Mouse (Mus musculus) left cerebral cortex, postnatal 25 days (tissue): ENCODE results near the gene Lsr. TPM values are rescaled to one million over a fixed set of nuclear protein-coding genes. Genes with fewer than 3 reads are reported as not detected.
"Not testable (repeated sequence)": the region's sequence is repeated elsewhere in the genome, so short reads cannot be mapped to it uniquely, and the experiment has no call there.

Experiments used
- DNase-seq, 2 experiments: peaks; one replicate each; pipeline ENCODE4 v3.0.0; 2022; ENCODE audit warnings: low spot score in 2 of 2, mixed read lengths in 1 of 2
- intact Hi-C: fragments of 180-260 bp; cut with DNase I; formaldehyde crosslinking; loops from one replicate; pipeline ENCODE4 v1.15.1; 2025
- total RNA-seq, 2 experiments: library from RNA; stranded (reverse); gene quantifications; 2 replicates each; pipeline ENCODE4 v1.2.3; 2021

The Lsr gene
- total RNA-seq, 2 experiments from 2014 or later: 8.8 to 9.9 TPM

GRCm38 (mm10) chr7:30966657-30967056, 6.6 kb downstream of the Lsr start:
- DNase-seq: no peak
- intact Hi-C loops: no loop called here

- no peak for DNase-seq
- intact Hi-C loops: no loop called here
Measured at GRCm38 (mm10) chr7:30965677-30966076, 7.6 kb downstream of the Lsr start.

- intact Hi-C loops: no loop called here
Measured at GRCm38 (mm10) chr7:30964366-30964765, 8.9 kb downstream of the Lsr start.

GRCm38 (mm10) chr7:30962862-30963261, 10.4 kb downstream of the Lsr start:
- no peak for DNase-seq
- intact Hi-C loops: no loop called here

More at GRCm38 (mm10) chr7:30964366-30964765, 8.9 kb downstream of the Lsr start:
- no peak for DNase-seq

GRCm38 (mm10) chr7:30959786-30960349, 13.4 kb downstream of the Lsr start:
- intact Hi-C loops: loop anchor here (5.0 kb wide), 1 partner anchor 137 kb away; no protein-coding TSS in a partner anchor
- no peak for DNase-seq

- no peak for DNase-seq
- intact Hi-C loops: loop anchor here (5.0 kb wide), 1 partner anchor 138 kb away; no protein-coding TSS in a partner anchor
Measured at GRCm38 (mm10) chr7:30958866-30959487, 14.3 kb downstream of the Lsr start.

- intact Hi-C loops: loop anchor here (5.0 kb wide), 1 partner anchor 139 kb away; no protein-coding TSS in a partner anchor
- DNase-seq: no peak
Measured at GRCm38 (mm10) chr7:30958109-30958865, 15.0 kb downstream of the Lsr start.

GRCm38 (mm10) chr7:30957367-30957783, 15.9 kb downstream of the Lsr start:
- intact Hi-C loops: loop anchor here (1.0 to 5.0 kb wide), 3 partner anchors 59 to 140 kb away; no protein-coding TSS in a partner anchor
- DNase-seq: peak; percentile 92

GRCm38 (mm10) chr7:30956756-30957366, 16.4 kb downstream of the Lsr start, which contains the start of gene Usf2:
Gene Usf2, minus strand, starts transcription at chr7:30956803.
- intact Hi-C loops: loop anchor here (1.0 to 5.0 kb wide), 4 partner anchors 60 to 368 kb away; no protein-coding TSS in a partner anchor
- DNase-seq: peak; percentile 83 to 84

GRCm38 (mm10) chr7:30956357-30956751, 16.9 kb downstream of the Lsr start:
- no peak for DNase-seq
- intact Hi-C loops: loop anchor here (1.0 to 5.0 kb wide), 3 partner anchors 60 to 367 kb away; no protein-coding TSS in a partner anchor

- DNase-seq: peak; percentile 69 to 79
- intact Hi-C loops: loop anchor here (1.0 to 5.0 kb wide), 3 partner anchors 61 to 366 kb away; no protein-coding TSS in a partner anchor
Measured at GRCm38 (mm10) chr7:30955584-30956356, 17.5 kb downstream of the Lsr start.

- intact Hi-C loops: loop anchor here (5.0 kb wide), 2 partner anchors 83 to 142 kb away; no protein-coding TSS in a partner anchor
- DNase-seq: no peak
Measured at GRCm38 (mm10) chr7:30954971-30955520, 18.2 kb downstream of the Lsr start.

- no peak for DNase-seq
- intact Hi-C loops: loop anchor here (5.0 kb wide), 1 partner anchor 82 kb away; no protein-coding TSS in a partner anchor
Measured at GRCm38 (mm10) chr7:30954036-30954435, 19.2 kb downstream of the Lsr start.

GRCm38 (mm10) chr7:30953459-30953858, 19.8 kb downstream of the Lsr start:
- DNase-seq: peak in 1 of 2 experiments; percentile 38
- intact Hi-C loops: loop anchor here (5.0 kb wide), 1 partner anchor 81 kb away; no protein-coding TSS in a partner anchor

GRCm38 (mm10) chr7:30952441-30953265, 20.6 kb downstream of the Lsr start:
- intact Hi-C loops: loop anchor here (5.0 kb wide), 1 partner anchor 80 kb away; no protein-coding TSS in a partner anchor
- DNase-seq: no peak

- DNase-seq: not testable (repeated sequence)
- intact Hi-C loops: loop anchor here (5.0 kb wide), 1 partner anchor 78 kb away; no protein-coding TSS in a partner anchor
Measured at GRCm38 (mm10) chr7:30949902-30950301, 23.4 kb downstream of the Lsr start.

GRCm38 (mm10) chr7:30945876-30946275, 27.4 kb downstream of the Lsr start:
- intact Hi-C loops: no loop called here
- DNase-seq: no peak
